Mouse (Mus musculus) erythroblast, adult 5-6 weeks (primary cell): ENCODE measurements around the gene Smc6. TPM values are rescaled to one million over a fixed set of nuclear protein-coding genes. Genes with fewer than 3 reads are reported as not detected.

ENCODE experiments used
- ATAC-seq: replicated peaks from 2 replicates; pipeline ENCODE4 v1.8.0; 2016; ENCODE audit warnings: moderate number of reproducible peaks, mild to moderate bottlenecking, moderate TSS enrichment, inconsistent platforms; ENCODE audit not compliant: poor library complexity, low FRiP score, severe bottlenecking
- total RNA-seq, 2 experiments: library from RNA; stranded (forward) in 1 of 2; stranded (reverse) in 1 of 2; fragments of 150-400 nt in 1 of 2; fragments of 200-764, 138-1000 nt in 1 of 2; gene quantifications; 2 replicates each; pipeline versions ENCODE4 v1.2.3 to v1.2.4; 2015 to 2017; ENCODE audit warnings: low replicate concordance in 2 of 2

The Smc6 gene
- total RNA-seq, 2 experiments from 2014 or later: 69.2 to 92.4 TPM

DNA sequence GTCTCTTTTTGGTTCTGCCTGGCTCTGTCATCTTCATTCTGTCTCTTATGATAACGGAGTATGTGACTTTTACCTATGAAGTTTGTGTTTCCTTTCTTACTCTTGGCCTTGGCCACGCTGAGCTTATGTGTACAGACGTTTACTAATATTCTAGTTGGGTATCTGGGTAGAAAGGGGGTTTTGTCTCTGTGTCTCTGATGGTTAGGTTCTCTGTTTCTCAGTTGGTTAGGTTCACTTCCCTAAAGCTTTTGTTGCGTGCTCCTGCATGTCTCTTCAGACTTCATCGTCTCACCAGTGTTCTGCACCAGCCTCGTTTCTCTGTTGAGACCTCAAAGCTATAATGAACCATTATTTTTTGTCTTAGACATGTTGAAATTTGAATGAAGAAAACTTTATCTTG lies 11.5 kb downstream of the Smc6 start:
- ATAC-seq: no peak

- ATAC-seq: no peak
Observed at GRCm38 (mm10) chr12:11279886-11280285, 14.2 kb downstream of the Smc6 start.

DNA sequence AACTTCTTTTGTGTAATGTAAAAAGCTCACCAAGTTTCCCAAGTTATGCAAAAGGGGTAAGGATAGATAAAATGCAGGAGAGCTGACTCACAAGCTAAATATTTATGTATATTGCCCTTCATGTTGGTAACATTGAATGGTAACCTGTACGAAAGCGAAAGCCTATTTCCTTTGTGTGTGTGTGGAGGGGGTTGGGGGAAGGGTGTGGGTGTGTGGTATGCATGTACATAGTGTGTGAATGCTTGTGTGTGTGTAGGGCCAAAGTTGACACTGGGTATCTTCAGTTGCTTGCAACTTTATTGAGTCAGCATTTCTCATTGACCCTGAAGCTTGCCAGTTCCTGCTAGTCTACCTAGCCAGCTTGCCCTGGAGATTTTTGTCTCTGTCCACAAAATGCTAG lies 15.9 kb downstream of the Smc6 start:
- no peak for ATAC-seq

DNA sequence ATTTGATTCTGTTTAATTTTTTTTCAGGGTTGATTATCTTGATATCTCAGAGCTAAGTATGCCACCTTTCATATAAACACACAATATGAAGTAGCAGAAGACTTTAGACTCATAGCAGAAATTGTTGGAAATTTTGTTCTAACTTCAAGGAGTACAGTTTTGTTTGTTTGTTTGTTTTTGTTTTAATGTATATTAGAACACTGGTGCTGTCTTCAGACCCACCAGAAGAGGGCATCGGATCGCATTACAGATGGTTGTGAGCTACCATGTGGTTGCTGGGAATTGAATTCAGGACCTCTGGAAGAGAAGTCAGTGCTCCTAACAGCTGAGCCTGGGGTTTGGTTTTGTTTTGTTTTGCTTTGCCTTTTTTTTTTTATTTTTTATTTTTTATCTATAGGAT lies 20.7 kb downstream of the Smc6 start:
- ATAC-seq: no peak

GRCm38 (mm10) chr12:11300858-11301257 lies 35.2 kb downstream of the Smc6 start:
- no peak for ATAC-seq

- no peak for ATAC-seq
Observed at GRCm38 (mm10) chr12:11306753-11307645, 41.3 kb downstream of the Smc6 start.

DNA sequence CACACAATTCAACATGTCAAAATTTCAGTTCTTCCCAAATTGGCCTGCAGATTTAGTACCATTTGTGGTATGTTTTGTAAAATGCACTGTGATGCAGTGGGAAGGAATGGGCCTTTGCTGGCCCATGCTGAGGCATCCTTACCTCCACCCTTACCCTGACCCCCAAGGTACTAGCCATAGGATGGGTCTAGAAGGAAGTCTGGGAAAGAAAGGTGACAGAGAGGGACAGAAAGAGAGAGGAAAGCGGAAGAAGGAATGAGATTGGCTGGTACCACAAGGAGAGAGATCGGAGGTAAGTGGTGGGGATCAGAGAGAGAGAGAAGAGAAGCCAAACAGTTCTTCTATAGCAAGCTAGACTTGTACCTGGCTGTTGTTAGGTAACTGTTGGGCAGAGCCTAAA lies 45.4 kb downstream of the Smc6 start:
- ATAC-seq: no peak

DNA sequence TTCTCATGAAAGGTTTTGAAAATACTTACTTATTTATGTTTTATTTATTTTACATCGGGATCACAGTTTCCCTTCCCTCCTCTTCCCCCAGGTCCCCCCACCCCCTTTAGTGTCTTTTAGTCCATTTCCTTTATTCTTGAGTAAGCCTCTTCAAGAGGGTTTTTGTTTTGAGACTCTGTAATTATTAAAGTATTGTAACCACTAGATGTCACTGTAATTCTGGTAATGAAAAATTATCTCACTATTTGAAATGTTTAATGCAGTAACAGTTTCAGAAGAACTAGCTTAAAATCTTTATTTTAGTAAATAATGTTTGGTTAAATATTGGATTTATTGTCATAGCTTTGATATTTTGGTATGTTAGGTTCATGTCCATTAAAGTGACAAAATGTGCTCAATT lies 48.2 kb downstream of the Smc6 start:
- no peak for ATAC-seq

DNA sequence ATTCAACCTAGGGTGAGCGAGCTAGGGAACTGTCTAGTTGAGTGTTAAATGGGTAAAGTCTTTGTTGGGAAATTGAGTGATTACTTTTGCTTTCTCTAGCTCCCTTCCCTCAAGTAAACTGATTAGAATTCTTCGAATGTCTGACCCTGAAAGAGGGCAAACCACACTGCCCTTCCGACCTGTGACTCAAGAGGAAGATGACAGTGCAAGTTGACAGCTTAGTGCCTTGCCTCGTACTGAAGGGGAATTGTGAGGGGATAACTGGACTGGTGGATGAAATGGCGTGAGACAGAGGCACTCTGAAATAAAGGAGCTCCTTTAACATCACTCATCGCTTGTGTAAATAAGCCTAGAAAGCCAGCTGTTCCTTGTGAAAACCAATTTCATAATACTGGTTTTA lies 52.0 kb downstream of the Smc6 start:
- ATAC-seq: no peak

DNA sequence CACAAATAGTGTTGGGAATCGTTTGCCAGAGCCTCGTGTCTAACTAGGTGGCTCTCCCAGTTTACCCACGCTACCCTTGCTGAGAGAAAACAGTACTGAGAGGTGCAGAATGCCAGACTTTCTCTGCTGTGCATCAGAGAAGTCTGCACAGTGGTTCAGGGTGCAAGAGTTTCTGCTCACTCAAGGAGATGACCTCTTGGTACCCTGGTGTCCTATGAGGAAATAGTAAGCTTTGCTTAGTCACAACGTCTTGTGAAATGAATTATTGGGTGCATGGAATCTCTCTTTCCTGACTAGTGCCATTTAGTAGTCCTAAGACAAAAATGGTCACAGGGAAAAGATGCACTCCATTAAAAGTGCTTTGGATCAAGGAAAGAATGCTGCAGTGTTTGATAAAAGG lies 58.8 kb downstream of the Smc6 start:
- ATAC-seq: no peak

- ATAC-seq: no peak
Observed at GRCm38 (mm10) chr12:11326483-11326882, 60.8 kb downstream of the Smc6 start.

GRCm38 (mm10) chr12:11336845-11337244 lies 71.2 kb downstream of the Smc6 start:
- no peak for ATAC-seq

GRCm38 (mm10) chr12:11338251-11338650 lies 72.6 kb downstream of the Smc6 start:
- no peak for ATAC-seq

- no peak for ATAC-seq
Observed at GRCm38 (mm10) chr12:11342020-11342600, 76.4 kb downstream of the Smc6 start.

- ATAC-seq: no peak
Observed at GRCm38 (mm10) chr12:11345963-11346362, 80.3 kb downstream of the Smc6 start.

DNA sequence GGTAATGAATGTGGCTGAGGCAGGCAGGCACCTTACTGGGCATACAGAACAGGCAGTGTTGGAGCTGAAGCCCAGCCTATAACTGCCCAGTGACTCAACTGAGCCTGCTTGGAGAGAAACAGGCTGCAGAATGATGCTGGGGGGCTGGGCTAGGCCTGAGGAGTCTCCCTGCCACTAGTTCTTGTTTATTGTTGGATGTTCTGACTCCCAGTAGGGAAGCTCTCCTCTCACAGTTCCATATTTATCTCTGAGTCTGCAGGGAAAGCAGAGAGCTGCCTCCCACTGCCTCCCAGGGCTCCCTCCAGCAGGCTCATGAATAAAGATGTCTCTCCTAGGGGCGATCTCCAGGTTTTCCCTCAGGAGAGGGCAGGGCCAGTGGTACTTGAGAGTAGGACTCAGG lies 82.7 kb downstream of the Smc6 start:
- ATAC-seq: no peak

- no peak for ATAC-seq
Observed at GRCm38 (mm10) chr12:11349870-11350269, 84.2 kb downstream of the Smc6 start.

- no peak for ATAC-seq
Observed at GRCm38 (mm10) chr12:11350895-11351294, 85.2 kb downstream of the Smc6 start.

- no peak for ATAC-seq
Observed at GRCm38 (mm10) chr12:11362435-11362834, 96.7 kb downstream of the Smc6 start.

- no peak for ATAC-seq
Observed at GRCm38 (mm10) chr12:11364870-11365269, 99.2 kb downstream of the Smc6 start.

GRCm38 (mm10) chr12:11367099-11367765 lies 101.5 kb downstream of the Smc6 start:
- no peak for ATAC-seq
